Mouse (Mus musculus): ENCODE measurements around the gene Plscr2. TPM values are rescaled to one million over a fixed set of nuclear protein-coding genes. Genes with fewer than 3 reads are reported as not detected.
"Not testable (repeated sequence)": the region's sequence is repeated elsewhere in the genome, so short reads cannot be mapped to it uniquely, and the experiment has no call there.

Plscr2 gene
- total RNA-seq, 2 experiments from 2014 or later: 1.1 to 1.2 TPM

GRCm38 (mm10) chr9:92273271-92273670, 2.1 kb upstream of the Plscr2 start:
- no peak for DNase-seq (ENCODE audit: low spot score in 2 of 2)

GRCm38 (mm10) chr9:92273956-92274762, 1.2 kb upstream of the Plscr2 start:
- DNase-seq (ENCODE audit: low spot score in 2 of 2): no peak

GRCm38 (mm10) chr9:92276360-92276759, 958 bp downstream of the Plscr2 start:
- DNase-seq (ENCODE audit: low spot score in 2 of 2): no peak

- no peak for DNase-seq (ENCODE audit: low spot score in 2 of 2)
Observed at GRCm38 (mm10) chr9:92280048-92280447, 4.6 kb downstream of the Plscr2 start.

GRCm38 (mm10) chr9:92282563-92283171, 7.3 kb downstream of the Plscr2 start:
- no peak for DNase-seq (ENCODE audit: low spot score in 2 of 2)

- no peak for DNase-seq (ENCODE audit: low spot score in 2 of 2)
Observed at GRCm38 (mm10) chr9:92289675-92290074, 14.3 kb downstream of the Plscr2 start.

- DNase-seq (ENCODE audit: low spot score in 2 of 2): no peak
Observed at GRCm38 (mm10) chr9:92292169-92292568, 16.8 kb downstream of the Plscr2 start.

- DNase-seq (ENCODE audit: low spot score in 2 of 2): no peak
Observed at GRCm38 (mm10) chr9:92292922-92293321, 17.5 kb downstream of the Plscr2 start.

- no peak for DNase-seq (ENCODE audit: low spot score in 2 of 2)
Observed at GRCm38 (mm10) chr9:92293560-92294548, 18.5 kb downstream of the Plscr2 start.

- no peak for DNase-seq (ENCODE audit: low spot score in 2 of 2)
Observed at GRCm38 (mm10) chr9:92298288-92298687, 22.9 kb downstream of the Plscr2 start.

- DNase-seq (ENCODE audit: low spot score in 2 of 2): no peak
Observed at GRCm38 (mm10) chr9:92301213-92301612, 25.8 kb downstream of the Plscr2 start.

GRCm38 (mm10) chr9:92305075-92305474, 29.7 kb downstream of the Plscr2 start:
- no peak for DNase-seq (ENCODE audit: low spot score in 2 of 2)

- DNase-seq (ENCODE audit: low spot score in 2 of 2): no peak
Observed at GRCm38 (mm10) chr9:92305620-92306220, 30.3 kb downstream of the Plscr2 start.

GRCm38 (mm10) chr9:92309077-92309476, 33.7 kb downstream of the Plscr2 start, which contains the start of gene 1700057G04Rik:
TSS of gene 1700057G04Rik (plus strand) at chr9:92309377.
- no peak for DNase-seq (ENCODE audit: low spot score in 2 of 2)

GRCm38 (mm10) chr9:92316791-92317190, 41.4 kb downstream of the Plscr2 start:
- DNase-seq (ENCODE audit: low spot score in 2 of 2): no peak

GRCm38 (mm10) chr9:92325936-92326335, 50.5 kb downstream of the Plscr2 start:
- DNase-seq (ENCODE audit: low spot score in 2 of 2): not testable (repeated sequence)

- DNase-seq (ENCODE audit: low spot score in 2 of 2): no peak
Observed at GRCm38 (mm10) chr9:92326813-92327212, 51.4 kb downstream of the Plscr2 start.

GRCm38 (mm10) chr9:92331383-92331782, 56.0 kb downstream of the Plscr2 start:
- DNase-seq (ENCODE audit: low spot score in 2 of 2): no peak

- no peak for DNase-seq (ENCODE audit: low spot score in 2 of 2)
Observed at GRCm38 (mm10) chr9:92334845-92335244, 59.4 kb downstream of the Plscr2 start.

GRCm38 (mm10) chr9:92335277-92335818, 59.9 kb downstream of the Plscr2 start:
- no peak for DNase-seq (ENCODE audit: low spot score in 2 of 2)

GRCm38 (mm10) chr9:92337063-92337462, 61.7 kb downstream of the Plscr2 start:
- DNase-seq (ENCODE audit: low spot score in 2 of 2): no peak
